Mouse (Mus musculus) R1 (cell line): ENCODE results near the gene Nmt1.

Source experiments
- DNase-seq: peaks from one replicate; pipeline ENCODE4 v3.0.0-alpha.2; 2018; ENCODE audit warnings: low read depth, low spot score

Nmt1 gene

DNA sequence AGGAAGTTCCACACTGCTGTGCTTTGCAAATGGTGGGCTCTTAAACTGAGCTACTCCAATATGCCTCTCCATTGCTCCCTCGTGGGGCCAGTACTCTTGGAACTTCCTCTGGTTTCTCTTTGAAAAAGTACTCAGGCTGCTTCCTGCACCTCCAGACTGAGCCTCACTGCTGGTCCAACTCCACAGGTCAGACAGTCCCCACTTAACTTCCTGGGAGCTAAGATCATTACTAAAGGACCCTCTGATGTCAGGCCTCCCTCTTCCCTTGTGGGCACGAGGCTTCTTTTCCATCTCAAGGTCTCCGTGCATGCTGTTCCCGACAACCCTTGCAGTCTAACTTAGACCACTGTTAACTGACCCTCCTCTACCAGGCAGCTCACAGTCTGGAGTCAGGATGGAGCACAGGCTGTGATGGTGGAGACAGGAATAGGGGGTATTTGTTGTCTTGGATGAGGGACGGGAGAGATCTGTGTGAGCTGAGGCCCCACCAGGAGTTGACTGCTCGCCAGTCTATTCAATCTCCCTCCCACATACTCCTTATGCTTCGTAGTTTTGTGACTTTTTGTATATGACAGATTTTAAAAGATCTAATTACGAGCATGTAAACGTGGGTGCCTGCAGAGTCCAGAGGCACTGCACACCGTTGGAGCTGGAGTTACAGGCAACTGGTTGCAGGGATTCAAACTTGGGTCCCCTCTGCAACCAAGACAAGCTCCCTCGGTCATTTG, 22.6 kb upstream of the Nmt1 start:
- no peak for DNase-seq

- DNase-seq = no peak
Observed at GRCm38 (mm10) chr11:103006286-103007000, 21.5 kb upstream of the Nmt1 start.

DNA sequence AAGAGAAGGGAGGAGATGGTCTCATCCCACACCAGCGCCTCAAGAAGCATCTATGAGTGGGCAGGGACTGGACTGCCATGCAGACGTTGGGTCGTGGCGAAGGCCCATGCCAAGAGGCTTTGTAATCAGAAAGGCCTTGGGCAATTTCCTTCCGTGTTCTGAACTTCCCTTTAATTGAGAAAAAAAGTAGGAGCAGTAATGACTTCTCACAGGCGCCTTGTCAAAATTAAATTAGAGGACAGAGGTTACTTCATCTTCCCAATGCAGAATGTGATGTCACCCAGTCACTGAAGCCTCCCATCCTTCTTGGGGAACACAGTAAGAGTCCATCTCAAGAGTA, 21.0 kb upstream of the Nmt1 start:
- DNase-seq = no peak

GRCm38 (mm10) chr11:103008558-103008957, 19.4 kb upstream of the Nmt1 start:
- no peak for DNase-seq

- peak; percentile 88 for DNase-seq
Observed at GRCm38 (mm10) chr11:103009208-103009607, 18.8 kb upstream of the Nmt1 start.

GRCm38 (mm10) chr11:103010454-103011205, 17.4 kb upstream of the Nmt1 start:
- DNase-seq = no peak

DNA sequence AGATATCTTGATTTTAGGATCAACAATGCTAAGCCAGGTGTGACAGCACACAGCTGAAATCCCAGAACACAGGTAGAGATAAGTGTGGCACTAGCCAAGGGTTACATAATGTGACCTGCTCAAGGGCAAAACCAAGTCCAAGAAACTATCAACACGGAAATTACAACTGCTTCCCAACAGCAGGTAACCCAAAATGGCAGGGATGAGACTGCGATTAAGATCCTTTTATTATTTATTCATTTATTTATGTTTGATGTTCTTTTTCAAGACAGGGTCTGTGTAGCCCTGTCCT, 16.8 kb upstream of the Nmt1 start:
- DNase-seq = no peak

DNA sequence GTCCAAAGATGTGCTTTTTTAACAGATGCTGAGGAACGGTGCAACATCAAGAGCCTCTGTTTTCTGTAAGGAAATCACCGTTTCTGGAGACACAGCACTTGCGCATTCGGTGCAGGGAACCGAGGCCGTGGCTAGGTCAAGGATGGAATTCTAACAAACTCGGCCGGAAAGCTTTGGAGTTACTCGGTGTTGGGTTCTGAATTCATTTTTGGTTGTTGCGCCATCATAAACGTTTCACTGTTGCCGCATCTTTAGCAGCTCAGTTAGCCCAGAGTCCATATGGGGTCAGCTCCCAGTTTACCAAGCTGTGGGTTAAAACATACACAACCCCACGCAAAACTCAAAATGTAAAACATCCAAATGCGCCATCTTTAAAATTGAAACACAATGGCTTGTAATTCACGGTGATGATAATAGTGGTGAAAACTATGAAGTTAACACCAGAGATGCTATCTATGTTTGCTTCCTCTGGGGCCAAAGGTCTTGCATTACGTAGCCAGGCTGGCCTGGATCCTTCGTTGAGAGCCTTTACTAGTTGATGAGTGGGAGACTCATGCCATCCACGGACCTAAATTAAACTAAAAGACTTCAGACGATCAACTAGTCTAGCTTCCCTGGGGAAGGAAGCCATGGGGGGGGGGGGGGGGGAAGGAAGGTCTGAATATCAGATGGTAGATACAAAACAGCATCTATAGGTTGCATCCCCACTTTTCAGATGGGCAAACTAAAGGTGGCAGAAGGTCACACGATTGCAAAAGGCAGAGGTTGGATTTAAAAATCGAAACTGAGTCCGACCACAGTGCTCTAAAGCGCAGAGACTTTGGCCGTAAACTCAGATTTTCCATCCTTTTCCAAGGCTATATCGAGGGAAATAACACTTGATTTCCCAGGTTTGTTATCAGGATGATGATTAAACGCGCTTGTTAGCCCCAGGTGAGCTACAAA, 11.8 kb upstream of the Nmt1 start:
- no peak for DNase-seq

DNA sequence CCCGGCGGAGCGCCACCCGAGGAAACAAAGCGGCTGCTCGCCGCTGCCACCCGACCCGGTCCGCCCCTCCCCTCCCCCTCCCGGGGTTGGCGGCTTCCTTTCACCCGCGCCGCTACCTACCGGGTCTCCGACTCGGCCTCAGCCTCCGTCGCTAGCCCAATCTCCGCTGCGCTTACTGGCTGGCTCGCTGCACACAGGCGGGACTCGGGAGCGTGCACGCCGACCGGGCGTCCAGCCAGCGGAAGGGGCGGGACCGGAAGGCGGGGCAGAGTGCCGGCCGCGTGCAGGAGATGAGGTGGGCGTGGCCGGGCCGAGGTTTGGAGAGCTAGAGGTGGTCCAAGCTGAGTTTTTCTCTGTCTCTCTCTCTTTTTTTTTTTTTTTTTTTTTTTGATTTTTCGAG, 11.1 kb upstream of the Nmt1 start:
- peak; percentile 93 for DNase-seq

DNA sequence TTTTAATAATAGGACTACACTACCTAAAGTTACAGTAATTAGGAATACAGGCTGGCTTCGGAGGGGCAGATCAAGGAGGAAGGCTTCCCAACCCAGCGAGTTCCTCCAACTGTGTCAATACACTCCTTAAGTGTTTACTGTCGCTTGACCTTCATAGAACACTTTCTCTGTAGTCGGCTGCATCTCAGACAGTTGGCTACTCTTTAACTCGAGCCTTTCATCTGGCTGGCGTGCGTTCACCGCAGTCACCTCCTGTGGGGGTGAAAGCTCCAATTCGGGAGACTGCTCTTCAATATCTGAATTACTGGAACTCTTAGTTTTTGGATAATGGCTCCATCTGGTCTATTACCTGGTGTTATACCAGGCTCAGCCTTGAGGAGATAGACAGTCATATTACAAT, 10.3 kb upstream of the Nmt1 start:
- no peak for DNase-seq

DNA sequence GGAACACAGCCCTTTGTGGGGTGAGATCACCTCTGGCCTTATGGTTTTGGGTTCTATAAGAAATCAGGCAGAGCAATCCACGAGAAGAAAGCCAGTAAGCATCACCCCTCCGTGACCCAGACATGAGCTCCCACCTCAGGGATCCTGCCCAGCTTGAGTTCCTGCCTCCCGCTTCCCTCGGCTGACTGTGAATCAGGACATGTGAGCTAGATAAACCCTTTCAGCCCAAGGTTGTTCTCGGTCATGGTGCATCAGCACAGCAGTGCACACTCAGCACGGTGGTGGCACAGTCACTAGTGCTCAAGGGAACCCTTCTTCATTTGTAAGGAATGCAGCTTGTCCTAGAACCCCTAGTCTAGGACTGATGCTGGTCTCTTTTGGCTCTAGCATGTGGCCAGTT, 9.1 kb upstream of the Nmt1 start:
- DNase-seq = no peak

- no peak for DNase-seq
Observed at GRCm38 (mm10) chr11:103019325-103019724, 8.7 kb upstream of the Nmt1 start.

GRCm38 (mm10) chr11:103020713-103021335, 7.2 kb upstream of the Nmt1 start:
- no peak for DNase-seq

DNA sequence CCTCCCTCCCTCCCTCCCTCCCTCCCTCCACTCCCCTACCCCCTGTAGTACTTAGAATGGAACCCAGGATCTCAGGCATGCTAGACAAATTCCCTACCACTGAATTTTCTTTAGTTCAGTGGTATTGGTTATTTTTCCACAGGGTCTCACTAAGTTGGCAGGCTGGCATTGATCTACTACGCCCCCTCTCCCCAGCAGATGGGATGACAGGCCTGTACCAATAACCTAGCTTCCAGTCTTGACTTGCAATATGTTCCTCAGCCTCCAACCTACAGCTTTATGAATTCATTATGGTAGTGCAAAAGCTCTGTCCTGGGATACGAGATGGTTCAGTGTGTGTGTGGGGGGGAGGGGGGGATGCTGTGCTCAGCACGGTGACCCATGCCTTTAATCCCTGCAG, 4.0 kb upstream of the Nmt1 start:
- DNase-seq = no peak

- DNase-seq = no peak
Observed at GRCm38 (mm10) chr11:103026901-103027300, 1.1 kb upstream of the Nmt1 start.

GRCm38 (mm10) chr11:103027570-103028175, 317 bp upstream of the Nmt1 start:
- DNase-seq = no peak

DNA sequence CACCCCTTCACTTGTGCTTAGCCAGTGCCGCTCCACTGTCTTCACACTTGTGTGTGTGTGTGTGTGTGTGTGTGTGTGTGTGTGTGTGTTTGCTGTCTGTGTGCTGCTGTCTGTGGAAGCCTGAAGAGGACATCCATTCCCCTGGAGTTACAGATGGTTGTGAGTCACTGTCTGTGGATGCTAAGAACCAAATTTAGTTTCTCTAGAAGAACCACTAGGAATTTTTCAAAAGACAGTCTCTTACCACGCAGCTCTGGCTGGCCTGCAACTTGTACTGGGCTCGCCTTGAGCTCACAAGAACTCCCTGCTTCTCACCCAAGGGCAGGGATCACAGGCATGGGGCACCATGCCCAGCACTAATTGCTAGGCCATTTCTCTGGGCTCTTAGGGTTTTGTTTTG, 5.0 kb downstream of the Nmt1 start:
- DNase-seq = no peak

DNA sequence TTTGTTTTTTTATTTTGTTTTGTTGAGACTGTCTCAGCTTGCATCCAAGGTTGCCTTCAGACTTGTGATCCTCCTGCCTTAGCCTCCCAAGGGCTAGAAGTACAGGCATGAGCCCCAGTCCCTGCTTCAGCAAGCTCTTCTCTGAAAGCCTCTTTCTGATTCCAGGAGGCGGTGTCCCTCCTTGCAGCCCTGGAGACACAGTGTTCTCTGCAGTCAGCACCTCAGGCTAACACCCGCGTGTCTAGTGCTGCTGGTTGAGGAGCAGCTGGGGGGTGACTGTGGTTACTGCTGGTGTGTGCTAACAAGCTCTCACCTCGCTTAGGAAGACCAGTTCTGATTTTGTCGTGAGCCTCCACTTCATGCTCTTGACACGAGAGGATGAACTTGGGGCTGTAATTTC, 7.0 kb downstream of the Nmt1 start:
- no peak for DNase-seq

DNA sequence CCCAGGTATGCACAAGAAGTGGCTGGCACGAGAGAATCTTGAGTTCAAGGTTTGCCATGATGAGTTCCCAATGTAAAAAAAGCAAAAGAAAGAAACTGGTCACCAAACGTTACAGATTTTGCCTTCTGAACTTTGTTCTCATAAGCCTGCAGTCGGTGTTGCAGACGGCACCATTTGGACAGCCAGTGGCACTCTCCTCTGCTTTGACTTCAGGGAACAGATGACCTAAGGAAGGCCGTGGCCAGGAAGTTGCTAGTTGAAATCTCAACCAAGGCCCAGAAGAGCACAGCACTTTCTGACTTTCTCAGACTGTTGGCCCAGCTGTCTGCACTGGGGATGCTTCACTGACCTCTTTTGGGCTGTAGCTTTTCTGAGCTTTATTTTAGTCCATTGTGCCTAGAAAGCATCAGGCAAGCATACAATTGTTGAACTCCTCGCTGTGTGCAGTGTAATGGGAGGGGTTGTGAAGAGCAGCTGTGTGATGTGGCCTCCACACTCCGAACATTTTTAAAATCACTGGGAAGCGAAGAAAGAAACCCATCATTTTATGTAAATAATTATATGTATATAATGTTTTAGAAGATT, 9.0 kb downstream of the Nmt1 start:
- DNase-seq = no peak

GRCm38 (mm10) chr11:103038037-103038436, 10.0 kb downstream of the Nmt1 start:
- no peak for DNase-seq

DNA sequence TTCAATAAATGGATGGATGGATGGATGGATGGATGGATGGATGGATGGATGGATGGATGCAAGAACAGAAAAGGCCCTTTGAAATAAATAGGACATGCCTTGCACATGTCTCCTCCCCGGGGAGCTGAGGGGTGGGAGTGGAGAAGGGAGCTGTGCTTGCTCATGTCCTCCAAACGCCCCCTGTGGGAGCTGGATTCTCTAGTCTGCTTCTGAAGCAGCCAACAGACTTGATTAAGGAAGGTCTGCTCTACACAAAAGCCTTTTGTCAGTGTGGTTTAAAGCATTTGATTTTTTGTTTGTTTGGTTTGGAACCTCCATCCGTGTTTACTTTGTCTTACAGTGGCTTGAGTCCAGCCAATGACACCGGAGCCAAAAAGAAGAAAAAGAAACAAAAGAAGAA, 14.8 kb downstream of the Nmt1 start:
- peak; percentile 82 for DNase-seq
